Mouse (Mus musculus) left cerebral cortex, adult 8-10 months (tissue): ENCODE results near the gene Crebrf. TPM values are rescaled to one million over a fixed set of nuclear protein-coding genes. Genes with fewer than 3 reads are reported as not detected.
A peak's percentile ranks its signal among the peaks of the same experiment; 100 is the strongest.

Experiments
- DNase-seq, 2 experiments: peaks; one replicate each; pipeline ENCODE4 v3.0.0; 2022; ENCODE audit warnings: low spot score in 2 of 2
- total RNA-seq, 4 experiments: library from RNA; stranded (reverse); gene quantifications; 2 replicates each; pipeline ENCODE4 v1.2.4; 2022

The Crebrf gene
- total RNA-seq, 4 experiments from 2014 or later = 167 to 219 (median 192) TPM

- no peak for DNase-seq
Observed at GRCm38 (mm10) chr17:26778430-26779100, 63.1 kb downstream of the Crebrf start.

- no peak for DNase-seq
Observed at GRCm38 (mm10) chr17:26779471-26779870, 64.0 kb downstream of the Crebrf start.

DNA sequence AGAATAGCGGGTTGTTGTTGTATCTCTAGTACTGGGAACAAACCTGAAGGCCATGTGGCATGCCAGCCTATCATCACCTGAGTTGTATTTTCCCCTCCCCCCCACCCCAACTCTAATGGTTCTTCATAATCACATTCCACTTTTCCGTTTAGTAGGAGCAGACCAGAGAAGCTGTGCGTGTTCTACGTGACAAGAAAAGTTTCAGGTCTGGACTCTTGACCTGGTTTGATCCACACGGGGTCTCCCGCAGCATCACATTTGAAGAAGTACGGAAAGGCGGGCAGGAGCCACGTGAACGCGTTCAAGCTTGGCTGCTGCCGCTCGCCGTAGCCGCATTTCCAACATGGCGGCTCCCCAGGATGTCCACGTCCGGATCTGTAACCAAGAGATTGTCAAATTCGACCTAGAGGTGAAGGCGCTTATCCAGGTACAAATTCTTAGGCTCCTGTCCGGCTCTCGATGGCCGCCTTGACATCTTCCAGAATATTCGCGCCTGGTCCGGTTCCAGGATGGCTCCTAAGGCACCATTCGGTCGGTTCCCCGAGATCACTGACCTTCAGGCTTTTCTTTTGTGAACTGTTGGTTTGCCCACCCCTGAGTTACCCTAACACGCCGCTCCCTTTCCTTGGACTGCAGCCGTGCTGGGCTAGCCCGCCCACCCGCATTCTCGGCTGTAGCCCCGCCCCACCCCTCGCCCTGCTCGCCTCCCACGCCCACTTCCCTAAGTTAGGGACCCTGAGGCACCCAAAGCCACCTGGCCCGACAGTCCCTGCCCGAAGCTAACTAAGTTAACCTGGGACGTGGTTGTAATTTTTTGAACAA is 65.5 kb downstream of the Crebrf start, which contains the start of gene Bnip1:
TSS of gene Bnip1 (plus strand) at position 317 of the 822 bp plus-strand sequence.
- DNase-seq = peak; percentile 76 to 81

DNA sequence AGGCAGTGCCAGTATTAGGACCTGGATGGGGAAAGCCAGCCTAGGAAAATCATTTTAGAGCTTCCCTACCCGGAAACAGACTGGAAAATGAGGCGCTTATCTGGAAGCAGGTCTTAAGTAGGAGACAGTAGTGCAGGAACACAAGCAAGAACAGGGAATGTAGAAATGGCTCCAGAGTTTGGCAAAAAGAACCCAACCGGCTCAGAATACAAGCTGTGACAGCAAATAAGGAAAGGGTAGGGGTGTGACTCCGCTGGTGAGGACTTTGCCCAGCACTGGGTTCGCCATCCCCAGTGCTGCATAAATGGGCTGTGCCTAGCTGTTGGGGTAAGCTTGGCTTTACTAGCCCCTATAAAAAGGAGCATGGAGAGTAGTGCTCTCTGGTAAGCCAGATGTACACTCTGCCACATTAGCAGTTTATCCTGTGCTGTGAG is 66.2 kb downstream of the Crebrf start:
- no peak for DNase-seq

- DNase-seq = no peak
Observed at GRCm38 (mm10) chr17:26784525-26784924, 69.1 kb downstream of the Crebrf start.

DNA sequence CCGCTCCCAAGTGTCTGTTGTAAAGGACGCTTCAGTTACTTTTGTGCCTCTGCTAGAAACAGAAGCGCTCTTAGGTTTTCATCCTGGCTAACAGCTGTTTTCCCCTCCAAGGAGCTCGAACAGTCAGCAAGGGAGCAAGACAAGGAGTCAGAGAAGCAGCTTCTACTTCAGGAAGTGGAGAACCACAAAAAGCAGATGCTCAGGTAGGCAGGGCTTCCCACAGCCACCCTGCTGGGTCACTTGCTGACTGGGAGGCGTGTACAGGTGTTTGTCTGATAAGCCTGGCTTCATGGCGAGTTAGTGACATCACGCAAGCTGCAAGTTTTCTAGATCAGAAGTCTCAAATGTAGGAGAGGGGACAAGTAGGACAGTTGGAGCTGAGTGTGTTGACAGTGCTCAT is 71.1 kb downstream of the Crebrf start:
- DNase-seq = no peak

DNA sequence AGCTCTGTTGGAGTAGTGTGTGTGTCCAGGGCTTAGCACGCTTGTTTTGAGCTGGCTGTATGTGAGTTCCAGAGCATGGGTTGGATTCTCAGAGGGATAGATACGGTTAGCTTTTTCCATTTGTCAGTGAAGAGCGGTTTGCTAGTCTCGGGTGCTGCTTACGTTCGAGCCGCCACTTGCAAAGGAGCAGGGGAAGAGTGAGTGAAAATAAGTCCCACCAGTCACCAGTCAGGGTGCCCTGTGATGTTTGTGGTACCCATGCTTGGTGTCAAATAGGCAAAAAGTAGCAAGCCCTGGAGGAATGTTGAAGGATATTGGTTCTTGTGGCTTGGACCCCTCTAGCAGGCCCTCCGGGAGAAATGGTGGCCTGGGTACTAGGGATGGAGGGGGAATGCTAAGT is 73.5 kb downstream of the Crebrf start:
- DNase-seq = no peak

- no peak for DNase-seq
Observed at GRCm38 (mm10) chr17:26789460-26790268, 74.2 kb downstream of the Crebrf start.

GRCm38 (mm10) chr17:26790269-26791214 is 75.1 kb downstream of the Crebrf start:
- no peak for DNase-seq

- peak; percentile 13 to 74 for DNase-seq
Observed at GRCm38 (mm10) chr17:26791580-26791979, 76.1 kb downstream of the Crebrf start.

DNA sequence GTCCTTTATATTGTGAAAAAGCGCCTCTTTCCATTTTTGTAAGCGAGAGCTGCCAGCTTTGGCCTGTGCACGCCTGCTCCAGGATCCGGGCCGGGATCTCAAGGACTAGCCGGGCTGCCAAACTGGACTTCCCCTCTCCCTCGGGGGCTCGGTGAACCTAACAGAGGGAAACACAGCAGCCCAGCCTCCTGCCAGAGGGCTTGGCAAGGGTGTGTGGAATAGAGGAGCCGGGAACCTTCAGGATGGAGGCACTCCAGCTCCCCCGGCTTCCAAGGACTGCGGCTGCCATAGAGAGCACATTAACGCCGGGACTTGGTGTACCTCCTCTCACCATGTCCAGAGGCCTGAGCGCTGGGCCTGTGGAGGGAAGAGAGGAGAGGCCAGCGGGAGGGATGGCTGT is 76.6 kb downstream of the Crebrf start:
- DNase-seq = no peak

DNA sequence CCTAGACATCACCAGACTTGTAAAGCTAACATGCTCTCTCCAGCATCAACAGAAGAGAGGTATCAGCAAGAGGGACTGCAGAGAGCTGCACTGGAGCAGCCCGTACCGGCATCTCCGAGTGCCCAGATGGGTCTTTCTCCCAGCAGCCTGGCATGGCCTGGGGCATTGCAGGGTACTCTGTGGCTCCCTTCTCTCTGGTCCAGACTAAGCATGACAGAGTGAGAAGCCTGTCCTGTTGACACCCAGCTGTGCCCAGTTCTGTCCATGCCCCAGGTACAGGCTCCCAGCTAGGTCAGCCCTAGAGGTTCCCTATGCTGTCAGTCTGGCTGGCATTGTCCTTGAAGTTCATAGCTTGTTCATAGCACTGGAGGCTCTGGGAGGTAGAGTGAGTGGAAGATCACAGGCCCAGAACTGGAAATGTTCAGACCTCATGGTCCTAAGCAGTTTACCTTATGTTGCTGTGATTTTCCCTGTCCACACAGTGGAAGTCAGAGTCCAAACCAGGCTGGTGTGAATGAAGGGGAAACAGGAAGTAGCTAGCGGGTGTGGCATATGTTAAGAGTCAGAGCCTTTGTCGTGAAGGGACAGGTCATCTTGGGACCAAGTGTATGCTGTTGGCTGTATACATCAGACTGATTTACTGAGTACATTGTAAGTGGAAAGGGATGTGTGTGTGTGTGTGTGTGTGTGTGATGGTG is 77.8 kb downstream of the Crebrf start:
- DNase-seq = no peak

- DNase-seq = peak in 1 of 2 experiments; percentile 21
Observed at GRCm38 (mm10) chr17:26794744-26795143, 79.3 kb downstream of the Crebrf start.

- DNase-seq = no peak
Observed at GRCm38 (mm10) chr17:26795386-26795785, 79.9 kb downstream of the Crebrf start.

DNA sequence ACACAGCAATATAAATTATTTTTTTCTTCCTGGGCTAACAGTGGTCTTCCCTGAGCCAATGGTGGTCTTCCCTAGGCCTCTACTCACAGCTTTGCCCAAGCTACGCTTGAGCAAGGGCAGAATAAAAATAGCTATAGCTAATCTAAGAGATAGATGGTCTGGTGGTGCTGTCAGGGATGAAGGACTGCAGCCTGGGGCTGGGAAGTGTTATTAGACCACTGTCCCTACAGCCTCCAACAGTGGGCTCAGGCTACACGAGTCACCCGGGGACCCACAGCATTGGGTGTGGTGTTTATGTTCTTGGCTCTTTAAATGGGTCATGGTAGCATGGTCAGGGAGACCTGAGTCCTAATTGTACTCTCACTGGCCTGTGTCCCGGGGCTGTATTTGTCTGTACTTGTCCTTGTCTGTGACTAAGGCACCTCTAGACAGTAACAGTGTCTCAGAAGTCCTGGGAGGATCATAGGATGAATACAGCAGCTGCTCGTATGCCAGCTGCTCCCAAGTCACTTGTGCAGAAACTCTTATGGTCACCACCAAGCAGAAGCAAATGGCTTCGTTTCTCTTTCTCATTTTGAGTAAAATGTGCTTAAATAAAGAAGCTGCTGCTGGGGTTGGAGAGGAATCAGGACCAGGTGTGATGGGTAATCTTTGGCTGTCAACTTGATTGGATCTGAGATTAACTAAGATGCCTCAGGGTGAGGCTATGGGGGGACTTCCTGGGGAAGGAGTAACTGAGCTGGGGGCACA is 82.1 kb downstream of the Crebrf start:
- no peak for DNase-seq

GRCm38 (mm10) chr17:26802886-26803285 is 87.4 kb downstream of the Crebrf start:
- no peak for DNase-seq

- DNase-seq = no peak
Observed at GRCm38 (mm10) chr17:26812607-26813006, 97.2 kb downstream of the Crebrf start.

DNA sequence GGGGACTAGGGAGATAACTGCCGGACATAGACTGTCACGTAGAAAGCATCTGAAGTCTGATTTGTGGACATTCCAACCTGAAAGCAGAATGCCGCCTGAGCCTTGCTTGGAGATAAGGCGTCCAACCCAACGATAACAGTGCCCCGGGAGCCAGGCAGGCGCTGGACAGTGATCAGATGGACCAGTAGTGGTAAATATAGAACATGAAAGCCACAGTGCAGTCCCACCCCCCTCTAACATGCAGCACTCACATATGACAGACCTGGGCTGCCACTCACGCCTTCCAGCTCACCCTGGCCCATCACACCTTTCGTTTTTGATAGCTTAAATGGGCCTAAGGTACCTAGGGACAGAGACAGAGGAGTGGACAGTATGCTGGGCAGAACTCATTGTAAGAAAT is 98.0 kb downstream of the Crebrf start:
- DNase-seq = no peak

GRCm38 (mm10) chr17:26816810-26817209 is 101.4 kb downstream of the Crebrf start:
- DNase-seq = no peak
